Mouse (Mus musculus): ENCODE measurements around the gene Stat6.

The Stat6 gene

DNA sequence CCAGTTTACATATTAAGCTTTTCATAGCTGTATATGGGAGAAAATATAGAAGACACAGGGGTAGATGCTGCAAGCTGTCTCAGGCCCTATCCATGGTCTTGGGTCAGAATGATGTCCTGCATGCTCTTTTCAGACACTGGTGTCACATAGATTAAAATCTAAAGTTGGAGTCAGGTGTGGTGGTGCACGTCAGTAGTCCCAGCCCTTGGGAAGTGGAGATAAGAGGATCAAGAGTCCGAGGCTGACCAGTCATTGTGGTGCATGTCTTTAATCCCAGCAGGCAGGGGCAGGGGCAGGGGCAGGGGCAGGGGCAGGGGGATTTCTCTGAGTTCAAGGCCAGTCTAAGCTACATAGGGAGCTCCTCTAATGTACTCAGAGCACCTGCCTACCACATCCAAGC is 3.0 kb downstream of the Stat6 start:
- in situ Hi-C loops (cut with MboI, MseI) = no loop called here

DNA sequence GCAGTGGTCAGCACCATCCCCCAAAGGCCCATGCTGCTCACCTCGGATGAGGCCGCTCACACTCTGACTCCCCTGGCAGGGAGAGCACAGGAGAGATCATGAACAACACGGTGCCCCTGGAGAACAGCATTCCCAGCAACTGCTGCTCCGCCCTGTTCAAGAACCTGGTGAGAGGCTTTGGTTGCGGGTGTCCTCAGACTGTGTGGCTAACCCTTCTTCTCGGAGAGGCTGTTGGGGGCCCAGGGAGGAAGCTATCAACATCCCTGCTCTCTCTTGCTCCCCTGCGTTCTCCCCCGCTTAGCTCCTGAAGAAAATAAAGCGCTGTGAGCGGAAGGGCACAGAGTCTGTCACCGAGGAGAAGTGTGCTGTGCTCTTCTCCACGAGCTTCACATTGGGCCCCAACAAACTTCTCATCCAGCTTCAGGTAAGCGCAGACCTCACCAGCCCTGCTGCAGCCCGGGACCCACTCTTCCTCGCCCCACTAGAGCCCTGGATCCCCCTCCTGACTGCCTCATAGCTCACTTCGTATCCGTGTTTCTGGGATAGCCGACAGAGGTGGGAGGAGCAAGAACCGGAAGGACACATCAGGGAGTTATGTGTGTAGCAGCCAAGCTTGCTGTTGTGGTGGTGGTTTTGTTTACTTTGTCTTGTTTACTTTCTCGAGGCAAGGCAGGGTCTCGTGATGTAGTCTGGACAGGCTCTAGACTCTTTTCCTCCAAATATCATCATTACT is 10.3 kb downstream of the Stat6 start:
- in situ Hi-C loops (cut with MboI, MseI) = loop anchor here (25.0 kb wide), 1 partner anchor 491 kb away; the partner anchor contains the start of gene B4galnt1

DNA sequence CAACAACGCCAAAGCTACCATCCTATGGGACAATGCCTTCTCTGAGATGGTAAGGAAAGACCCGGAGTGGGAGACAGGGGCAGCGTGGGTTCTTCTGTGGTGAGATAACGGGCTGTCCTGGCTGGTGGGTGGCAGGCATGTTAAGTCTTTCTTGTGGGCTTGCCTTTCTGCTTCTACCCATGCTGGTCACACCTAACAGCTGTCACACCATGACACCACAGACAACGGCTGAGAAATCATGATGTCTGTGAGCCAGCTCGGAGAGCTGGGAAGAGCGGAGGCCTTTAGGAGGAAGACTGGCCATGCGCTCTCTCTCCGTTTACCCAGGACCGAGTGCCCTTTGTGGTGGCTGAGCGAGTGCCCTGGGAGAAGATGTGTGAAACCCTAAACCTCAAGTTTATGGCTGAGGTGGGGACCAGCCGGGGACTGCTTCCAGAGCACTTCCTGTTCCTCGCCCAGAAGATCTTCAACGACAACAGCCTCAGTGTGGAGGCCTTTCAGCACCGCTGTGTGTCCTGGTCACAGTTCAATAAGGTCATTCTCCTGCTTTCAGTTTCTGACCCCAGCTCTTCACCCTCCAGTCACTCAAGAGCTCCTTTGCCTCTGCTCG is 12.3 kb downstream of the Stat6 start:
- in situ Hi-C loops (cut with MboI, MseI) = loop anchor here (25.0 kb wide), 1 partner anchor 493 kb away; the partner anchor contains the start of gene B4galnt1

DNA sequence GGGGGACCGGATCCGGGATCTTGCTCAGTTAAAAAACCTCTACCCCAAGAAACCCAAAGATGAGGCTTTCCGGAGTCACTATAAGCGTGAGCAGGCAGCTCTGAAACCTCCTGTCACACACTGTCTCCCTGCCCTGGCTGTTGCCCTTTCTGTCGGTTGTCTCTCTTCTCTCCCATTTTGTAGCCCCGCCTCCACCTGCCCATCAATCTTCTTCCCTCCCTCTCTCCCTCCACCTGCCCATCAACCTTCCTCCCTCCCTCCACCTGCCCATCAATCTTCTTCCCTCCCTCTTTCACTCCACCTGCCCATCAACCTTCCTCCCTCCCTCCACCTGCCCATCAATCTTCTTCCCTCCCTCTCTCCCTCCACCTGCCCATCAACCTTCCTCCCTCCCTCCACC is 14.8 kb downstream of the Stat6 start:
- in situ Hi-C loops (cut with MboI, MseI) = loop anchor here (25.0 kb wide), 1 partner anchor 495 kb away; the partner anchor contains the start of gene B4galnt1

DNA sequence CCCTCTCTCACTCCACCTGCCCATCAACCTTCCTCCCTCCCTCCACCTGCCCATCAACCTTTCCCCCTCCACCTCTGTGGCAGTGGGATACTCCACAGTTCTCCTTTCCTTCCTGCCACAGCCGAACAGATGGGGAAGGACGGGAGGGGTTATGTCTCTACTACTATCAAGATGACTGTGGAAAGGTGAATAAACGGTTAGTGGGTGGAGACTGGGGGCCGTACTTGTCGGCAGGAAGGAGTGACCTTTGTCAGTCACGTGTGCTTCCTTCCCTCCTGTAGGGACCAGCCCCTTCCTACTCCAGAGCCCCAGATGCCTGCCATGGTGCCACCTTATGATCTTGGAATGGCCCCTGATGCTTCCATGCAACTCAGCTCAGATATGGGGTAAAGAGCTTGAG is 15.3 kb downstream of the Stat6 start:
- in situ Hi-C loops (cut with MboI, MseI) = loop anchor here (25.0 kb wide), 1 partner anchor 496 kb away; the partner anchor contains the start of gene B4galnt1

DNA sequence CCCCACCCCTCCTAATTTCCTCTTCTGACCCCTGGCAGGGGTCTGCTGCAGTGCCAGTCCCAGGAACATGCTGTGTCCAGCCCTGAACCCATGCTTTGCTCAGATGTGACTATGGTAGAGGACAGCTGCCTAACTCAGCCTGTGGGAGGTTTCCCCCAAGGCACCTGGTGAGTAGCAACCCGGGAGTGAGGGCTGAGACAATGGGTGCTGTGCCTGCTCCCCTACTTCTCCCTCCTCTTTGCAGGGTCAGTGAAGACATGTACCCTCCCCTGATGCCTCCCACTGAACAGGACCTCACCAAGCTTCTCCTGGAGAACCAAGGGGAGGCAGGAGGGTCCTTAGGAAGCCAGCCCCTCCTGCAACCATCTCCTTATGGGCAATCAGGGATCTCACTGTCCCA is 16.8 kb downstream of the Stat6 start:
- in situ Hi-C loops (cut with MboI, MseI) = loop anchor here (25.0 kb wide), 1 partner anchor 497 kb away; the partner anchor contains the start of gene B4galnt1

DNA sequence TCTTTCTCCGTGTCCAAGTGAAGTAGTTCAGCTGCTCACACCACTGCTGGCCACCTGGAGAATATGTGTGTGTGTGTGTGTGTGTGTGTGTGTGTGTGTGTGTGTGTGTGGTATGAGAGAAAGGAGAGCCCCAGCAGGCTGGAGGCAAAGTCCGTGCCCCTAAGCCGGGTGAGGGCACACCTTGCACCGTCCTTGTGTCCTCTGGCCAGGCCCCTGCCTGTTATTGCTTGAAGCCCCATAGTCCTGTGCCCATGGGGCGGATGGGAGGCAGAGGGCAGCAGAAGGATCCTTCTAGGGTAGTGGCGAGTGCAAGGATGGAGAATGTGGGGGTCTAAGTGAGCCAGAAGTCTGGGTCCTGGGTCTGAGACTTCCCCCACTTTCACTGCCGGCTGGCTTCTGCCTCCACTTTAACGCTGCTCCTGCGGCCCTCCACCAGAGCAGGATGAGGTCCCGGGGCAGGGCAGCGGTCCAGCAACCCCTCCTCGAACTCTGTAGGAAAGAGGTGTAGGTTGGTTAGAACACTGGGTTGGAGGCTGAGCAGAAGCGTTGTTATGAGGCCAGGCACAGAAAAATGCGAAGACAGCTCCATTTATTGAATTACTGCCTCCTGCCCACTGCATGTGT is 18.6 kb downstream of the Stat6 start:
- in situ Hi-C loops (cut with MboI, MseI) = loop anchor here (25.0 kb wide), 1 partner anchor 499 kb away; the partner anchor contains the start of gene B4galnt1

DNA sequence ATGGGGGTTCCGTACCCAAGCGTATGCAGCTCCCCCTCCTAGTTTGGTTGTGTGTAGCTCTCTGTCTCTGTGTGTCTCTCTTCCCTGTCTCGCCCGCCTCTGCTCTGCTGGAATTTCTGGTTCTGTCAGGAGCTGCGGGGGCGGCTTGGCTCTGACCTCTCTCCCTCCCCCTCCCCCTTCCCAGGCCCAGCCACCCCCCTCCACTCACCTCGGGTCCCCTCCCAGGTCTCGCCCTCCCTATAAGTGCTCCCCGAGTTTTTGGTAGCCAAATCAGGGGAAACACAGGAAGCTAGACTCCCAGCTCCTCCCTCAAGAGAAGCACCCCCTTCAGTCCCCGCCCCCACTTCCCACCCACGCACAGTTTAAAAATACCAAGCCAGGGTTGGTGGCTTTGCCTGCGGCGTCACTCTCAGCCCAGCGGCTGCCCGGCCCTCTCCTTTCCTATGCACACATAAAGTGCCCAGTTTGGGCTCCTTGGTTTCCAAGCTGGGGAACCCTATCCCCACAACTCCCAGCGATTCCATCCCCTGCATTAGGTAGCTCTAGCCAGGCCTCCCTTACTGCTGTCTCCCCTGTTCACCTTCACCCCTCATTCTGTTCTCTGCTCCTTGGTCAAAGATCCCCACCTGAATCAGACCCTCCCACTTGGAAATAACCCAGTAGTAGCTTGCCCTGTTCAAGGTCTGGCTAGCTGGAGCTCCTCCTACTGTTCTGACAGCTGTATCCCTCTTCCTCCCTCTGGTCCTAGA is 19.3 kb downstream of the Stat6 start:
- in situ Hi-C loops (cut with MboI, MseI) = loop anchor here (25.0 kb wide), 1 partner anchor 500 kb away; the partner anchor contains the start of gene B4galnt1

DNA sequence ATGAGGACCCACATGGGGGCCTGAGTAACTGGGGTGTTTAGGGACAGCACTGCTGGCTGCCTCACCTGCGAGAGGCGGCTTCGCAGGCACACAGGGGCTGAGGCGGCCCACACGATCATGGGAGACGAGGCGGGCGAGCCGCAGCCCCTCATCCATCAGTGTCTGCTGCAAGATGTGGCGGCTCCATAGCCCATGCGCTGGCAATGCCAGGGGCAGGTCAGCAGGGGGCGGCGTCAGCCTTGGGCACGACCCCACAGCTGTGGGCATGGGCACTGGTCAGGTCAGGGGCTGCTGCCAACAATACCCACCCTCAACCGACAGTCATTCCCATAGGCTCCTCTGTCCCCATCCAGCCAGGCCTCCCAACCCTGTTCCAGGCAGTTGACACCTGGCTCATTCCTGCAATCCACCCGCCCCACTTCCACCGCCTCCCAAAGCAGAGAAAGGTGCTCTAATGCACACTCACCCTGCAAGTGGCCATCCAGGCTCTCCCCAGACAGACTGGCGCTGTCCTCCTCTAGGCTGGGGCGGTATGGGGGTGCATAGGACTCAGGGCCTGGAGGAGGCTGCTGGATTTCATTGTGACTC is 20.0 kb downstream of the Stat6 start:
- in situ Hi-C loops (cut with MboI, MseI) = loop anchor here (25.0 kb wide), 1 partner anchor 500 kb away; the partner anchor contains the start of gene B4galnt1

DNA sequence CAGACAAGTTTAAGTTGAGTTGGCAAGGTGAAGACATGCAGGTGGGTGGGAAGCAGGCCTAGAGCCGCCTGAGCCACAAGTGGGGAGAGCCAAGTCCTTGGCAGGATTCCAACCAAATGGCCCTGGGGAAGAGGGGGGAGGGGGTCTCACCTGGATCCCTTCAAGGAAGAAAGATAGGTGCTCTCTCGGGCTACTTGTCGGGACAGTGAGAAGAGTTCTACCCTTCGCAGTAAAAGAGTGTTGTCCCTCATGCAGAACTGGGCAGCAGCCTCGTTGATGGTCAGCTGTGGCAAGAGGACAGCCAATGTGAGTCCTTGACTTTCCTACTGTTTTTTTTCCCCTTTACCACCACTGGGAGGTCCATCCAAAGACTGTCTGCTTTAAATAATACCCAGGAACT is 20.8 kb downstream of the Stat6 start:
- in situ Hi-C loops (cut with MboI, MseI) = loop anchor here (25.0 kb wide), 1 partner anchor 501 kb away; the partner anchor contains the start of gene B4galnt1

DNA sequence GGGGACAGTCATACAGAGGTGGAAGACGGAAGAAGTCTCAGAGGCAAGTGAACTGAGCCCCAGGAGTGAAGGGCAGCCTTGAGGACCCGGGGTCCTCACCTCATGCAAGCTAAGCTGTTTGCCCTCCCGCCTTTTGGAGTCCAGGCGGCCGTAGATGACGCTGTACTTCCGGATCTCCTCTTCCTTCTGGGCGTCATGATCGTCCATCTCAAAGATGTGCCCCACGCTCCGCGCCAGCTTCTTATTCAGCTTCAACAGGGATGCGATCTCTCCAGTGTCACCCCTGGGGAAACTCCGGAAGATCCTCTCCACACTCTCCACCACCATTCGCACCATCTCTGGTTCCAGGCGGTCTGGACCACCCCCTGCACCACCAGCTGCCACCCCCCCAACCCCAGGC is 21.4 kb downstream of the Stat6 start:
- in situ Hi-C loops (cut with MboI, MseI) = loop anchor here (25.0 kb wide), 1 partner anchor 502 kb away; the partner anchor contains the start of gene B4galnt1

DNA sequence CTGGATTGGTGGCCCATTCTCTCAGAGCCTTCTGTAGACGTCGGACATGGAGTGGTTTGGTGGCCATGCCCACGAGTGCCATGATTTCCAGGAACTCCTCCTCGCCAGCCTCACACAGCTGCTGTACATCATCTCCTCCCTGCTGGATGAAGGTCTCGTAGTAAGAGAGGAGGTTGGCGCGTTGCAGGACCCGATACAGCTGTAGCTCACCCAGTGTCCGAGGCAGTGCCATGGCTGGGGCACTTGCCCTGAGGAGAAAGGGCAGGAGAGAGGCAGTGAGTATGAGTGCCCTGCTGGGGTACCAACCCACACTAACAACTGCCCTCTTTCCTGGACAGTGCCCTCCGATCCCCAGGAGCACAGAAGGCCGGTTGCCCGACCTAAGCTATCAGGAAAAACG is 22.1 kb downstream of the Stat6 start:
- in situ Hi-C loops (cut with MboI, MseI) = loop anchor here (25.0 kb wide), 1 partner anchor 503 kb away; the partner anchor contains the start of gene B4galnt1

DNA sequence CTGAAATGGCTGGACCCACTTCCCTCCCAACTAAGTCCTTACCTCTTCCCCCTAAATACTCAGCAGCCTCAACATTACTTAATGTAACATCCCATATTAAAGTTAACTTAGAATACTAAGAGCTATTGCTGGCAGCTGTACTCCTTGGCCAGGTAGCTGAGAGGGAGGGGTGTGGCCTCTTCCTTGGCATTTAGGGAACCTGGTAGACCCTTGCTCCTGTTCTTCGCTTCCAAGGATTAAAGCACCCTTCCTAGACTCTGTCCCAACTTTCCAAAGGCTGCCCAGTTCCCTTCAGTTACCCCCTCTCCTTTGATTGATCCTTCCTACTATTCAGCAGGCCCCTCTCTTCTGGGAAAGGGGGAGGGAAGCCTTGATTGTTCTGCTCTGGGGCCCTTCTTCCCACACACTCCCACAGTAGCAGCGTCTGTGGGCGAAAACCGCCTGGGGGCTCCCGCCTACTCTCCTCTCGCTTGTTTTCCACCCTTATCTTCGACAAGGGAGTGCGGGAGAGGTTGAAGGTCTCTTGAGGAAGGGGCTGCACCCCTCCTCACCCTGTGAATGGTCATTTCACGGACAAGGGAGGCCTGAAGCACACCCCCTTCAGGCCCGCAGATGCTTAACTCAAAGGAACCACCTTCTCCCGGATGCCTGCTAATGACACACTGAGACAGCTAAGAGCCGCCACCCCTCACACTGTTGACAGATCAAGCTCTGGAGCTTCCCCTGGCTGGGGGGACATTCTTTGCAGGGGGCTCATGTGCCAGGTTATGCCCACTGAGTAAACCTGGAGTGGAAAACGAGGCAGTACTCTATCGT is 22.8 kb downstream of the Stat6 start:
- in situ Hi-C loops (cut with MboI, MseI) = loop anchor here (25.0 kb wide), 1 partner anchor 503 kb away; the partner anchor contains the start of gene B4galnt1

DNA sequence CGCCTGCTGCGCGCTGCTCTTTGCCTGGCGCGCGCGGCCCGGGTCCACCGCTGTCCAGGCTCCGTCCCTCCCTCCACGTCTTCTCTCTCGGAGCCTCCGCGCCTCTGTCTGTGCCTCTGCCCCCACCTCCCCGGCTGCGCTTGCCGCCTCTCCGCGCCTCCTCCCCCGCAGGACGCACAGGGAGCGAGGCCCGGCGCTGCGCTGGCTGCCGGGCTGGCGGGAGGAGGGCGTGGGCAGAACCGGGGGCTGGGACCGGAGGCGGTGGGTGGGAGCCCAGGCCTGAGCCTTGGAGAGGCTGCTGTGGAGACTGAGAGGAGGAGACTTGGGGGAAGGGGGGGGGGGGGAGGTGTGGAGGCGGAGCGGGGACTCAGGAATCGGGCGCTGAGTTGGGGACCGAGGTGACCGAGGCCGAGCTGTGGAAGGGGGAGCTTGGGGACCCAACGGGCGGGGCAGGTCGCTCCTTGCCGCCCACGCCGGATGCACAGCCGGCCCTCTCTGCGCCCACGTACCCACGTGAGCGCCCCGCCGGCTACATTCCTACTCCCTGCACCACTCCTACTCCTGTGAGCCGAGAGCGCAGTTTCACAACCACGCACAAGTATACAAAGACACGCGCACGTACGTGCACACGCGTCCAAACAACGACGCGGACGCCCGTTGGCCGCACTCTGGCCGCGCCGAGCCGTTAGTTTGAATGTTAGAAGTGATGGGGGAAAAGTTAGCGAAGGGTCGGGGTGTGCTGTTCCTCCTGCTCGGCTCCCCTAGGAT is 23.9 kb downstream of the Stat6 start, which contains the start of gene Nemp1:
Gene Nemp1 (plus strand): TSS at position 401 of the 768 bp plus-strand sequence.
- in situ Hi-C loops (cut with MboI, MseI) = loop anchor here (25.0 kb wide), 1 partner anchor 504 kb away; the partner anchor contains the start of gene B4galnt1

DNA sequence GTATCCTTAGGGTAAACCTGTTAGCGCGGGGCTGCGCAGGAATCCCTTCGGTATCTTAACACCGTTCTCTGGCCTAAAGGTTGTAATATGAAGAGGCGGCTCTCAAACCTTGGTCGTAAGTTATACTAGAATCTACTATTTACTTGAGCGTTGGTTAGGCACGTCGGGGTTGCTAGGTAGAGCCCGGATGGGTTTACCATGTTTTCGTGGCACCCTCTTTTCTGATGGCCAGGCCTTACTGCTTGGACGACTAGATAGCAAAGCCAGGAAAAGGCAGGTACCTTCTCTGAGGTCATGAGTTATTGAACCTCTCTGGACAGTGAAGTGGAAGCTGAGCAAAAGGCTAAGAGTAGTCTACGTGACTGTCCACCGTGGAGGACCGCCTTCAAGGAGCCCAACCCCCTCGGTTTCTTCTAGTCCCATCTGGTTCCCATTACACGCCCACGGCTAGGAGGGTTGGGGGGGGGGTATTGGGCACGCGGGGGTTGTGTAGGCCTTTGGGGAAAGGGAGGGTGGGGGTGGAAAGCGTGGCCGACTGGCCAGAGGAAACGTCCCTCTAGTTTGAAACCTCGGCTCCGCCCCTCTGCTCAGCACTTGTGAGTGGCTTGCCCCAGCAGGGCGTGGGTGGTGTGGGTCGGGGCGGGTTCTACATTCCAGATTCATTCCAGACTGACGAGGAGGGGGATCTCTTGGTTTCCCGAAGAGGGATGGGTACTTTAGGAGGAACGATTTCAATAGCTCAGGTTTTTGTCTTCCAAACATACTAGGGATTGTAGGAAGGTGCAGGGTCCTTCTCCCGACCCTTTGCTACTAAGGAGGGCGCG is 24.7 kb downstream of the Stat6 start:
- in situ Hi-C loops (cut with MboI, MseI) = loop anchor here (25.0 kb wide), 1 partner anchor 505 kb away; the partner anchor contains the start of gene B4galnt1

DNA sequence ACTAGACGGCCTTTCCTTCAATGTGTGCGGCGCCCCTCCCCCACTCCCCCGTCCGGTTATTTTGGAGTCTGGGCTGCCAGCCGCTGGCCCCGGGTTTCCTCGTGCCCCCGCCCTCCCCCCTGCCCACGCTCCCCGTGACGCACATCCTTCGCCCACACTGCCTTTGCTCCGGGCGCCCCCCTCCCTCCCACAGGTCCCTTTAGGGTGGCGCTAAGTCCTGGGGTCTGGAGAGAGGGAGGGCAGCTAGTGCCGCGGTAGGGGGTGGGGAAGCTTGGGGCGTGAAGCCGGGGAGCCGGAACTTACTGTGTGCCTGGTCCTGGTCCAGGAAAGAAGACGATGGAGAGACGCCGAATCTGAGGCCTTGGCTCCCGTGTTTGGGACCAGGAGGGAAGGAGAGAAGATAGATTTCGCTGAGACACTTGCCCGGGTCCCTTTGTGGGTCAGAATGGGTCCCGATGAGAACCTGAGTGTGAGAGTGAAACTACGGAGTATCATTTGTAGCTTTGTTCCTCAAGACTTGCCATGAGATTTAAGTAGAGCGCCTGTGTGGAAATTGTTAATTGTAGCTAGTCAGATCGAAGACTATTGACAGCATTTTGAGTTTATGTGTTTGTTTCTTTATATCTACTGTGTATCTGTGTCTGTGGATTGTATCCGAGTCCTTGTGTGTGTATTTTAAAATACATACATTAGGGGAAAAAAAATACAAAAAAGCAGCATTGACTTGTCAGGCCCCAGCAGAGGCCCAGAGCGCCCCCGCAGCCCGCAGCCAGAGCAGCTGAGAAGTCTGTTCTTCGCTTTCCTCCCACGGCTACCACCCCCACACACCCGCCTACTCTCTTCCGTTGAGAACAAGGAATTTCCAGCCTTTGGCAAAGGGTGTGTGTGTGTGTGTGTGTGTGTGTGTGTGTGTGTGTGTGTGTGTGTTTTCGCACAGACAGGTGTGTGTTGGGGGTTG is 25.6 kb downstream of the Stat6 start, which contains the start of gene Nab2:
Gene Nab2 (minus strand): TSS at position 476 of the 958 bp plus-strand sequence.
- in situ Hi-C loops (cut with MboI, MseI) = loop anchor here (25.0 kb wide), 1 partner anchor 506 kb away; the partner anchor contains the start of gene B4galnt1
